Mouse (Mus musculus): ENCODE results near the gene Mad1l1. TPM values are rescaled to one million over a fixed set of nuclear protein-coding genes. Genes with fewer than 3 reads are reported as not detected.

Mad1l1 gene
- total and polyA plus RNA-seq, 3 experiments = 40.5 to 65.2 TPM; not detected in 1

- Histone ChIP-seq H3K4me1 (ENCODE audit: control insufficient read depth in 1 of 2, insufficient read depth in 2 of 2, low read length in 2 of 2) (no peaks in the 10 kb centered on the region), H3K9ac (ENCODE audit: control insufficient read depth, low read depth, low read length, poor library complexity, severe bottlenecking) (no peak overlapping the region), H3K27ac (ENCODE audit: control insufficient read depth, low read depth, low read length) (no peak overlapping the region), H3K27me3 (ENCODE audit: control insufficient read depth in 1 of 2, insufficient read depth in 2 of 2, low read length in 2 of 2) (no peaks in the 10 kb centered on the region), H3K9me3 (replicated peaks; ENCODE audit: insufficient read depth, low read length) (no peaks in the 10 kb centered on the region), H3K79me2 (ENCODE audit: control insufficient read depth, insufficient read depth, low read length, poor library complexity) (no peaks in the 10 kb centered on the region), H3K4me3 (ENCODE audit: control insufficient read depth in 1 of 2, insufficient read depth in 1 of 2, low read depth in 2 of 2, low read length in 2 of 2) (no peak overlapping the region), H3K36me3 (ENCODE audit: control insufficient read depth in 1 of 2, insufficient read depth in 2 of 2, low read length in 2 of 2) (no peaks in the 10 kb centered on the region; a peak in 1 of 4 replicates)
- TF ChIP-seq MYC (IDR thresholded peaks at IDR 0.05; ENCODE audit: low read depth, low read length) = no peak
- no peak for TF ChIP-seq MAZ (IDR thresholded peaks at IDR 0.05; ENCODE audit: low read depth, low read length)
- TF ChIP-seq ZNF384 (IDR thresholded peaks at IDR 0.05; ENCODE audit: low read depth, low read length) = no peak
- no peak for TF ChIP-seq ZKSCAN1 (IDR thresholded peaks at IDR 0.05; ENCODE audit: low read depth, low read length)
- no peak for TF ChIP-seq TAL1 (IDR thresholded peaks at IDR 0.05; ENCODE audit: low read length)
- no peak for TF ChIP-seq ZC3H11A (IDR thresholded peaks at IDR 0.05; ENCODE audit: low read depth, low read length)
- TF ChIP-seq TCF12 (IDR thresholded peaks at IDR 0.05; ENCODE audit: low read depth, low read length) = no peak
- no peak for TF ChIP-seq SIN3A (IDR thresholded peaks at IDR 0.05; ENCODE audit: low read length)
- TF ChIP-seq RAD21 (IDR thresholded peaks at IDR 0.05; ENCODE audit: low read depth, low read length) = no peak
- no peak for DNase-seq (ENCODE audit: low read depth, low spot score)
Observed at GRCm38 (mm10) chr5:140113281-140113680, 208.1 kb downstream of the Mad1l1 start.

- no peak for DNase-seq (ENCODE audit: low read depth, low spot score)
- no peaks in the 10 kb centered on the region for H3K79me2 ChIP-seq (ENCODE audit: control insufficient read depth, insufficient read depth, low read length, poor library complexity)
- H3K9me3 ChIP-seq (replicated peaks; ENCODE audit: insufficient read depth, low read length) = no peaks in the 10 kb centered on the region
- TF ChIP-seq POLR2AphosphoS5 (IDR thresholded peaks at IDR 0.05; ENCODE audit: borderline replicate concordance, low read depth, low read length) (no peak), JUND (IDR thresholded peaks at IDR 0.05; ENCODE audit: low read depth, low read length) (no peak), SMC3 (IDR thresholded peaks at IDR 0.05; ENCODE audit: low read depth, low read length) (no peak), NRF1 (IDR thresholded peaks at IDR 0.05; ENCODE audit: insufficient read depth, low read depth, low read length, poor library complexity, severe bottlenecking) (no peak), MAX (IDR thresholded peaks at IDR 0.05; ENCODE audit: low read length) (no peak), TCF12 (IDR thresholded peaks at IDR 0.05; ENCODE audit: low read depth, low read length) (no peak), POLR2AphosphoS2 (IDR thresholded peaks at IDR 0.05; ENCODE audit: low read length) (no peak), CHD1 (IDR thresholded peaks at IDR 0.05; ENCODE audit: low read depth, low read length) (no peak), NELFE (IDR thresholded peaks at IDR 0.05; ENCODE audit: low read depth, low read length) (no peak), GABPA (IDR thresholded peaks at IDR 0.05; ENCODE audit: low read depth, low read length) (no peak), TBP (IDR thresholded peaks at IDR 0.05; ENCODE audit: low read depth, low read length) (no peak), UBTF (IDR thresholded peaks at IDR 0.05; ENCODE audit: borderline replicate concordance, insufficient read depth, low read depth, low read length) (no peak), MAZ (IDR thresholded peaks at IDR 0.05; ENCODE audit: low read depth, low read length) (no peak), GATA1 (IDR thresholded peaks at IDR 0.05; ENCODE audit: low read depth, low read length) (no peak), RCOR1 (IDR thresholded peaks at IDR 0.05; ENCODE audit: low read depth, low read length) (no peak), E2F4 (IDR thresholded peaks at IDR 0.05; ENCODE audit: borderline replicate concordance, low read depth, low read length) (no peak), POLR2A (IDR thresholded peaks at IDR 0.05; ENCODE audit: control insufficient read depth in 1 of 2, insufficient read depth in 1 of 2, low read depth in 1 of 2, low read length in 2 of 2, poor library complexity in 1 of 2) (no peak), MYB (IDR thresholded peaks at IDR 0.05; ENCODE audit: low read depth, low read length) (no peak)
- H3K36me3 ChIP-seq (ENCODE audit: control insufficient read depth in 1 of 2, insufficient read depth in 2 of 2, low read length in 2 of 2) = no peaks in the 10 kb centered on the region; a peak in 1 of 4 replicates
- no peaks in the 10 kb centered on the region for H3K27me3 ChIP-seq (ENCODE audit: control insufficient read depth in 1 of 2, insufficient read depth in 2 of 2, low read length in 2 of 2)
- H3K27ac ChIP-seq (ENCODE audit: control insufficient read depth, low read depth, low read length) = no peak overlapping the region
- no peaks in the 10 kb centered on the region for H3K4me1 ChIP-seq (ENCODE audit: control insufficient read depth in 1 of 2, insufficient read depth in 2 of 2, low read length in 2 of 2)
- no peak overlapping the region for H3K9ac ChIP-seq (ENCODE audit: control insufficient read depth, low read depth, low read length, poor library complexity, severe bottlenecking)
- no peak overlapping the region for H3K4me3 ChIP-seq (ENCODE audit: control insufficient read depth in 1 of 2, insufficient read depth in 1 of 2, low read depth in 2 of 2, low read length in 2 of 2)
Observed at GRCm38 (mm10) chr5:140110024-140110423, 211.3 kb downstream of the Mad1l1 start.

Data from MEL (cell line).